Mouse (Mus musculus) bone marrow, adult 2 months (tissue): ENCODE data around the gene Gm10283. TPM values are rescaled to one million over a fixed set of nuclear protein-coding genes. Genes with fewer than 3 reads are reported as not detected.

Source experiments
- H3K27ac ChIP-seq: fragments of 200-500 bp; 2 replicates; pipeline ENCODE4 v1.5.1; 2012; ENCODE audit warnings: low read depth, mild to moderate bottlenecking, control low read depth, inconsistent platforms, low read length; ENCODE audit not compliant: control insufficient read depth, poor library complexity, insufficient read depth
- H3K4me1 ChIP-seq: fragments of 200-500 bp; 2 replicates; pipeline ENCODE4 v1.6.1; 2011; ENCODE audit warnings: low read length; ENCODE audit not compliant: control insufficient read depth, insufficient read depth
- H3K4me3 ChIP-seq: fragments of 200-500 bp; replicated peaks from 2 replicates; pipeline ENCODE3; 2011; ENCODE audit warnings: mild to moderate bottlenecking, low read depth, low read length, control low read depth; ENCODE audit not compliant: control insufficient read depth
- CTCF ChIP-seq: fragments of 200-500 bp; IDR thresholded peaks from 2 replicates; pipeline ENCODE4 v1.5.1; 2011; ENCODE audit warnings: low read length, control low read depth; ENCODE audit not compliant: control insufficient read depth, insufficient read depth
- POLR2A ChIP-seq: fragments of 200-500 bp; IDR thresholded peaks from 2 replicates; pipeline ENCODE4 v1.6.1; 2011; ENCODE audit warnings: low read depth, mild to moderate bottlenecking, control low read depth, low read length, borderline replicate concordance; ENCODE audit not compliant: control insufficient read depth
- WGBS: fragments of 180-500 bp; shearing (Covaris S2); methylation state at CpG from one replicate; pipeline ENCODE4 v1.1.7; 2018; 5-methylcytosine and 5-hydroxymethylcytosine counted together
- polyA plus RNA-seq: library from polyadenylated mRNA; stranded (reverse); fragments of >200 nt; gene quantifications from 2 replicates; pipeline ENCODE4 v1.2.4, GENCODE M21; 2011; ENCODE audit warnings: low replicate concordance; ENCODE audit not compliant: missing spikeins, insufficient read depth, insufficient read length

The Gm10283 gene
- polyA plus RNA-seq, 1 experiment: not detected

GRCm38 (mm10) chr8:60490147-60490546 lies 12.9 kb downstream of the Gm10283 start:
- TF ChIP-seq CTCF (no peak), POLR2A (no peak)
- no peak overlapping the region for H3K27ac ChIP-seq
- WGBS: 64% methylated on average over 2 of the region's 2 CpGs
- no peaks in the 10 kb centered on the region for H3K4me1 ChIP-seq
- H3K4me3 ChIP-seq: no peak overlapping the region

GRCm38 (mm10) chr8:60466686-60467335 lies 36.2 kb downstream of the Gm10283 start:
- WGBS: 38% methylated on average over 15 of the region's 15 CpGs
- Histone ChIP-seq H3K4me3 (no peak overlapping the region), H3K4me1 (no peaks in the 10 kb centered on the region), H3K27ac (no peak overlapping the region)
- TF ChIP-seq POLR2A: no peak
- peak; percentile 36; the same call in 1 of the 2 replicates for TF ChIP-seq CTCF

GRCm38 (mm10) chr8:60449296-60449695 lies 53.7 kb downstream of the Gm10283 start:
- WGBS: 68% methylated on average over 2 of the region's 2 CpGs
- TF ChIP-seq POLR2A: no peak
- TF ChIP-seq CTCF: no peak
- Histone ChIP-seq H3K27ac (no peak overlapping the region), H3K4me1 (no peaks in the 10 kb centered on the region), H3K4me3 (no peak overlapping the region)

GRCm38 (mm10) chr8:60444989-60445388 lies 58.0 kb downstream of the Gm10283 start:
- H3K4me1 ChIP-seq: no peaks in the 10 kb centered on the region
- H3K4me3 ChIP-seq: no peak overlapping the region
- no peak overlapping the region for H3K27ac ChIP-seq
- WGBS: 74% methylated on average over 6 of the region's 6 CpGs
- TF ChIP-seq POLR2A (no peak), CTCF (no peak)

- no peak for TF ChIP-seq POLR2A
- no peak for TF ChIP-seq CTCF
- Histone ChIP-seq H3K4me1 (no peaks in the 10 kb centered on the region), H3K4me3 (no peak overlapping the region), H3K27ac (no peak overlapping the region)
- 64% methylated on average over 3 of the region's 3 CpGs for WGBS
Observed at GRCm38 (mm10) chr8:60438557-60438956, 64.4 kb downstream of the Gm10283 start.

GRCm38 (mm10) chr8:60436872-60437271 lies 66.1 kb downstream of the Gm10283 start:
- 81% methylated on average over 3 of the region's 3 CpGs for WGBS
- Histone ChIP-seq H3K4me3 (no peak overlapping the region), H3K4me1 (no peaks in the 10 kb centered on the region), H3K27ac (no peak overlapping the region)
- TF ChIP-seq POLR2A (no peak), CTCF (no peak)

GRCm38 (mm10) chr8:60432649-60433048 lies 70.3 kb downstream of the Gm10283 start:
- H3K27ac ChIP-seq: no peak overlapping the region
- H3K4me3 ChIP-seq: no peak overlapping the region
- no peaks in the 10 kb centered on the region for H3K4me1 ChIP-seq
- TF ChIP-seq CTCF: no peak
- TF ChIP-seq POLR2A: no peak
- WGBS: 81% methylated on average over 5 of the region's 5 CpGs

GRCm38 (mm10) chr8:60406358-60406757 lies 96.6 kb downstream of the Gm10283 start:
- 73% methylated on average over 8 of the region's 8 CpGs for WGBS
- no peaks in the 10 kb centered on the region for H3K4me1 ChIP-seq
- H3K4me3 ChIP-seq: no peak overlapping the region
- TF ChIP-seq CTCF (no peak), POLR2A (no peak)
- H3K27ac ChIP-seq: no peak overlapping the region
